Mouse (Mus musculus): Measurements from ENCODE around the gene B3galnt2.
"Not testable (repeated sequence)": the region's sequence is repeated elsewhere in the genome, so short reads cannot be mapped to it uniquely, and the experiment has no call there.

Gene B3galnt2

DNA sequence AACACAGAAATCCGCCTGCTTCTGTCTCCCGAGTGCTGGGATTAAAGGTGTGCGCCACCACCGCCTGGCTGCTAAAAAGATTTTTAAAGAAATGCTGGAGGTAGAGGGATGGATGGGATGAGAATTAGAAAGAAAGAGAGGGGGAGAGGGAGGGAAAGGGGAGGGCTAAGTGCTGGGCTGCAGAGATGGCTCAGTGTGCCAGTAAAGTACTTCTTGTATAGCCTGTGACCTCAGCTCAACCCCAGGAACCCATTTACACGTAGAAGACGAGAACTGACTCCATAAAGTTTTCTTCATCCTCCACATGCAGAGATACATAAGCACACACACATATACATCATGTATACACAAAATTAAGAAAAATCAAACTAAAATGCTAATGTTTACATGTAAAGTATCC lies 71.3 kb downstream of the B3galnt2 start:
- Histone ChIP-seq H3K36me3 (ENCODE audit: control insufficient read depth, insufficient read depth, low read length, poor library complexity, severe bottlenecking) (peaks cover 8% of the 10 kb centered on the region; the same call in 1 of the 2 replicates), H3K27me3 (ENCODE audit: control insufficient read depth, insufficient read depth, low read length, poor library complexity, severe bottlenecking) (no peaks in the 10 kb centered on the region)
- DNase-seq (ENCODE audit: low read depth, low spot score) = no peak

DNA sequence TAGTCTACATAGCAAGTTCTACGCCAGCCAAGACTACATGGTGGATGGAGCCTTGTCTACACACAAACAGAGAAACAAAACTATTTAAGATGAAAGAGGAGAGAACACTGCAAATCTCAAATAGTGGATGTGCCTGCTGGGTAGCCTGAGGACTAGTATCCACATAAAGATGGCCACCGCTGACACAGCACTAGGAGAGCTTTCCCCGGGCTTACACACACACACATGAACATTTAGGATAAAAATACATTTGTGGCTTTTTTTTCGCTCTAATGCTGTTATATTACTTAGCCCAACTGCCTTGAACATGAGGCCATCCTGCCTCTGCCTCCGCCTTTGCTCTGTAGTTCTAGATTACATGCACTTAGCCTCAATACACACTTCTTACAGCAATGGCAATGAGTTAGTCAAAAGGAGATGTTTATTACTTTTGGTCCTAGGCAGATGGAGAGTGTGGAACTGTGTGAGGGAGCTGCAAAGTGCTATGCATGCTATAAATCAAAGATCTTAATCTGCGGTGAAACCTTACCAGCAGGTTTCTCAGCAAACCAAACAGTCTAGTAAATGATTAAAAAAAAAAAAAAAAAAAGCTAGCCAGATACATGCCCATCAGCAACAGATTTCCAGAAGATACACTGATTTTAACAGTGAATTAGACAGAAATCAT lies 72.0 kb downstream of the B3galnt2 start:
- peaks cover 8% of the 10 kb centered on the region; the same call in 1 of the 2 replicates for H3K36me3 ChIP-seq (ENCODE audit: control insufficient read depth, insufficient read depth, low read length, poor library complexity, severe bottlenecking)
- DNase-seq (ENCODE audit: low read depth, low spot score) = no peak
- H3K27me3 ChIP-seq (ENCODE audit: control insufficient read depth, insufficient read depth, low read length, poor library complexity, severe bottlenecking) = no peaks in the 10 kb centered on the region

DNA sequence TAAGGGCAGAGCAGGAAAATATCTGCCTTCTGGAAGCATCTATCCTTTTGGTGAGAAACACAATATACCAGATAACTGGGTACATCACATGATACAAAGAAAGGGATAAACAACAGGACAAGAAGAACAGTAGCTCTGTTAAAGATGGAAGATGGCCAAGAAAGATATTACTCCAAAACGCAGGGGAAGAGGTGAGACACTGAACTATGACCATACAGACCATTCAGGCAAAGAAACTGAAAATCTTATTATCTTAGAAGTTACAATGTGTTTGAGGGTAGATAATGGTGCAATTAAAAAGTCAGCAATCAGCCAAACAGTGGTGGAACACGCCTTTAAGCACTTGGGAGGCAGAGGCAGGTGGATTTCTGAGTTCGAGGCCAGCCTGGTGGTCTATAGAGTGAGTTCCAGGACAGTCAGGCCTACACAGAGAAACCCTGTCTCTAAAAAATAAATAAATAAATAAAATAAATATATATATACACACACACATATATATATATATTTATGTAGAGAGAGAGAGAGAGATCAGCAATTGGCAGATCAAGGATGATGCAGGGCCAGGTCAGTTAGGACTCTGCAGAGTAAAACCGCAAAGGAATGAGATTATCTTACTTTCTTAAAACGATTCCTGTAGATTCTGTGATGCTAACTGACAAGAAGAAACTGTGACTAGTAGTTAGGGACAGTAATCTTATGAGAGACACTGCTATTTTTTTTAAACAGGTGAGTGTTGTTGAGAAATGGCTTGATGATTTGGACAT lies 79.2 kb downstream of the B3galnt2 start:
- no peak for DNase-seq (ENCODE audit: low read depth, low spot score)
- no peaks in the 10 kb centered on the region for H3K27me3 ChIP-seq (ENCODE audit: control insufficient read depth, insufficient read depth, low read length, poor library complexity, severe bottlenecking)
- H3K36me3 ChIP-seq (ENCODE audit: control insufficient read depth, insufficient read depth, low read length, poor library complexity, severe bottlenecking) = no peaks in the 10 kb centered on the region

DNA sequence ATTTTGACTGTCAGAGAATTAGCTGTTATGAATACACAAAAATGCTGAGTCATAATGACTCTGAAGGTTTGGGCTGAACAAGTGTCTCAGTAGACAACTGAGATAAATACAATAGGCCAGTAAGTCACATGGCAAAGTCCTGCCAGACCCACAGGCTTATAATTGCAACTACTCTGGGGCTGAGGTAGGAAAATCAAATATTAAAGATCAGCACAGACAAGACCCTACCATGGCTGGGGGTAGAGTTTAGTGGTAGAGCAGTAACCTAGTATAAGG lies 79.7 kb downstream of the B3galnt2 start:
- Histone ChIP-seq H3K36me3 (ENCODE audit: control insufficient read depth, insufficient read depth, low read length, poor library complexity, severe bottlenecking) (no peaks in the 10 kb centered on the region), H3K27me3 (ENCODE audit: control insufficient read depth, insufficient read depth, low read length, poor library complexity, severe bottlenecking) (no peaks in the 10 kb centered on the region)
- DNase-seq (ENCODE audit: low read depth, low spot score) = no peak

DNA sequence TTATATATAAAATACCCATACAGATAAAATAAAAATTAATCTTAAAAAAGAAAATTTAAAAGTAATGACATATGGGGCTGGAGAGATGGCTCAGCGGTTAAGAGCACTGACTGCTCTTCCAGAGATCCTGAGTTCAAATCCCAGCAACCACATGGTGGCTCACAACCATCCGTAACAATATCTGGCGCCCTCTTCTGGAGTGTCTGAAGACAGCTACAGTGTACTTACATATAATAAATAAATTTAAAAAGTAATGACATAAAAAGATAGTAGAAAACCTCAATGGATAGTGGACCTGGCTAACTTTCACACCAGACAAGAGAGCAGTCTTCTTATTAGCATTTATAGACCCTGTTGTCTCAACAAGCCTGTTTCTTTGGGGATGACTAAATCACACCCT lies 81.1 kb downstream of the B3galnt2 start:
- H3K27me3 ChIP-seq (ENCODE audit: control insufficient read depth, insufficient read depth, low read length, poor library complexity, severe bottlenecking); H3K36me3 ChIP-seq (ENCODE audit: control insufficient read depth, insufficient read depth, low read length, poor library complexity, severe bottlenecking); DNase-seq (ENCODE audit: low read depth, low spot score): not testable (repeated sequence)

DNA sequence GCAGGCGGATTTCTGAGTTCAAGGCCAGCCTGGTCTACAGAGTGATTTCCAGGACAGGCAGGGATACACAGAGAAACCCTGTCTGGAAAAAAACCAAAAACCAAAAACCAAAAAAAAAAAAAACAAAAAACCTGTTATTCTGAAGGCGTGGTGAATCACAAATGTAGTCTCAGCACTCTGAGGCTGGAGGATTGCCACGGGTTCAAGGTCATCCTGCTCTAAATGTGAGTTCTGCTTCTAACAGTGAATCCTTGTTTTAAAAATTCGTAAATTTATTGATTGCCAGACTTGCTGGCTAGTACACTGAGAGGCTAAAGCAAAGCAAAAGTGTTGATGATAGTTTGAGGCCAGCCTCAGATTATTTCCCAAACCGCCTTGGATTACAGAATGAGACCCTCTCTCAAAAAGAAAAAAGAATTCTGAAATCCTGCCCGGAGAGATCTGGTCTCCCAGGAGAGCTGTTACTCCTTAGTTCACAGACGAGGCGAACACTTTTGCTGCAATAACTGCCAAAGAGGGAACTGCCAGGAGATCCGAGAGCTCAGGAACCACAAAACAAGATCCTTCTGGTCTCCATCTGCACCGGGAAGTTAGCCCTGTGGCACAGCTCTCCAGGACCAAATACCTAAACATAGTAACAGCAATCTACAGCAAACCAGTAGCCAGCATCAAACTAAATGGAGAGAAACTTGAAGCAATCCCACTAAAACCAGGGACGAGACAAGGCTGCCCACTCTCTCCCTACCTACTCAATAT lies 81.8 kb downstream of the B3galnt2 start:
- no peaks in the 10 kb centered on the region for H3K27me3 ChIP-seq (ENCODE audit: control insufficient read depth, insufficient read depth, low read length, poor library complexity, severe bottlenecking)
- DNase-seq (ENCODE audit: low read depth, low spot score) = no peak
- no peaks in the 10 kb centered on the region for H3K36me3 ChIP-seq (ENCODE audit: control insufficient read depth, insufficient read depth, low read length, poor library complexity, severe bottlenecking)

DNA sequence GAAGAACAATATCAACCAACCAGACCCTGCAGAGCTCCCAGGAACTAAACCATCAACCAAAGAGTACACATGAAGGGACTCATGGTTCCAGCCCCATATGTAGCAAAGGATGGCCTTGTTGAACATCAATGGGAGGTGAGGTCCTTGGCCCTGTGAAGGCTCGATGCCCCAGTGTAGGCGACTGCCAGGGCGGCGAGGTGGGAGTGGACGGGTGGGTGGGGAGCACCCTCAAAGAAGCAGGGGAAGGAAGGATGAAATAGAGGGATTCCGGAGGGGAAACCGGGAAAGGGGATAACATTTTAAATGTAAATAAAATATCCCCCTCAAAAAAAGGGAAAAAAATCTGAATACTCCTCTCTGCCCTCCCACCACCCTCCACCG lies 84.6 kb downstream of the B3galnt2 start:
- H3K27me3 ChIP-seq (ENCODE audit: control insufficient read depth, insufficient read depth, low read length, poor library complexity, severe bottlenecking) = no peaks in the 10 kb centered on the region

DNA sequence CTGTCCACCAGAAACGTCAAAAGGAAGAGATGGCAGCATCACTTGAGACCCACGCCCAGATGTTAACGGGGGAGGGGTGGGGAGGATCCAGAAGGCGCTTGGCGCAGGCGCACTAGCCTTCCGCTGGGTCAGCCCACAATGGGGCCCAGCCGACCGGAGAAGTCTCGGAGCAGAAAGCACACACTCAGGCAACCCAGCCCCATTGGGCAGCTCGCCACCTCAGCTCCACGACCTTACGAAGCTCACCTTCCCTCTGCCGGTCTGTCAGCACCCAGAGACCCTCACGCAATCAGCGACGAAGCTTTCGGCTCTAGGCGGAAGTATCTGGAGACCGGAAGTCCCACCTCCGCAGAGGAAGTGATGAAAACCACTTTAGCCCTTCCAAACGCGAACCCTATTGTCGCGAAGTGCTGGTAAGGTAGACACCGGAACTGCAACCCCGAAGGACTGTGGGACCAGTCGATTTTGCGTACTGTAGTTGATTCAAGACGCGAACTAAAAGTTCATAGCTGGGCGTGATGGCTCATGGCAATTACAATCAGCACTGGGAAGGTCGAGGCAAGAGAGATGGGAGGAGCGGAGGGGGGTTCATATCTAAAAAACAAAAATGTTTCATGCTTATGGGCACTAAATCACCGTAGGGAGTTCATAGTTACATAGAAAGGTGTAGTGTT lies 85.2 kb downstream of the B3galnt2 start, which contains the start of gene Tbce:
Gene Tbce, minus strand, starts transcription at position 347 of the 674 bp plus-strand sequence.
- no peaks in the 10 kb centered on the region for H3K36me3 ChIP-seq (ENCODE audit: control insufficient read depth, insufficient read depth, low read length, poor library complexity, severe bottlenecking)
- H3K27me3 ChIP-seq (ENCODE audit: control insufficient read depth, insufficient read depth, low read length, poor library complexity, severe bottlenecking) = no peaks in the 10 kb centered on the region
- DNase-seq (ENCODE audit: low read depth, low spot score) = peak; percentile 94

More for the DNA sequence above, 84.6 kb downstream of the B3galnt2 start:
- H3K36me3 ChIP-seq (ENCODE audit: control insufficient read depth, insufficient read depth, low read length, poor library complexity, severe bottlenecking) = no peaks in the 10 kb centered on the region
- no peak for DNase-seq (ENCODE audit: low read depth, low spot score)

DNA sequence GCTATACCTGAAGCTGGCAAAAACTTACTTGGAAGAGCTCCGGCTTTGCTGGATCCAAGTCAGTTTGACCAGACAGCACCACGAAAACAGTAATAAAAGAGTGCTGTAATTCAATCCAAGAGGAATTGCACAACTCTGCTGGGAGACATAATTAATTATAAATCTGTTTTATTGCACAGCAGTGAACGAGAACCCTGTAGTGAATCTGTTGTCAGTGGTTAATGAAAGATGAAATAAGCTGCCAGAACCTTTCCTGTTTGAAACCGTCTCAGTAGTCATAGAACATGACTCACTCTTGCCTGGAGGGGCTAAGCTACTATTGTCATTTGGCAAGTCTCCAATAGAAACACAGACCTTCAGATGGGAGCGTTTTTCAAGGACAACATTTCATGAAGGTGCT lies 85.9 kb downstream of the B3galnt2 start:
- DNase-seq (ENCODE audit: low read depth, low spot score) = peak; percentile 21
- Histone ChIP-seq H3K36me3 (ENCODE audit: control insufficient read depth, insufficient read depth, low read length, poor library complexity, severe bottlenecking) (no peaks in the 10 kb centered on the region), H3K27me3 (ENCODE audit: control insufficient read depth, insufficient read depth, low read length, poor library complexity, severe bottlenecking) (no peaks in the 10 kb centered on the region)

DNA sequence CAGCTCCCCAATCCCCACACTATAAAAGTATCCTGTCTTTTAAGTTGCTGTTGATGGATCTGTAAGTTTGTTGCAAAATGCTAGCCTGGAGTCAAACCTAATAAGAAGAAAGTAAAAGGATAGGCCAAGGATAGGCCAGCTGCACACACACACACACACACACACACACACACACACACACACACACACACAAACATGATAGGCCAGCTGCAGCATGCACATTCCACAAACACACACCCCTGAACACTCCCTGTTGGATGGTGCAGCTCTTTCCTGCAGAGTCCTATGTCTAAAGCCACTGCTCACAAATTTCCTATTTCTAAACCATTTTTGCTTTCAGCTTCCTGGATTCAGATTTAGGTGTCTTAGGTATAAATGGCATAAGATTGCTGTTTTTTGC lies 89.6 kb downstream of the B3galnt2 start:
- H3K36me3 ChIP-seq (ENCODE audit: control insufficient read depth, insufficient read depth, low read length, poor library complexity, severe bottlenecking) = 0 out of 2 replicates have a peak, but pooled peaks cover 2% of the 10 kb centered on the region
- DNase-seq (ENCODE audit: low read depth, low spot score) = no peak
- no peaks in the 10 kb centered on the region for H3K27me3 ChIP-seq (ENCODE audit: control insufficient read depth, insufficient read depth, low read length, poor library complexity, severe bottlenecking)

DNA sequence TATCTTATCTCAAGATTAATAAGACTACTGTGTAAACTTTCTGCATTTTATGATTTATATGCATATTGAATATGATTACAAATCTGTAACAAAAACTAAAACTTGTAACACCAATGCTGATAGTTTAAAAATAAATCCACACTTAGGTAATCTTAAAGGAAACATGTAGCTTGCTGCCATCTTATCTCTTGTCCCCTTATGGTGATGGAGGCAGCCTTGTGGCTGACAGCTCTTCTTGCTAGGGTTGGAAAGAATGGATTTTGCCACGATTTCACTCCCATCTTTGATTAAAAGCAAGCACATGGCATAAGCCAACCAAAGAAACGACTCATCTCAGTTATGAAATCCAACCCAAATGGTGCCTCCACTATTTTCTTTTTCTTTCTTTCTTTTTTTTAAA lies 90.3 kb downstream of the B3galnt2 start:
- no peak for DNase-seq (ENCODE audit: low read depth, low spot score)
- Histone ChIP-seq H3K27me3 (ENCODE audit: control insufficient read depth, insufficient read depth, low read length, poor library complexity, severe bottlenecking) (no peaks in the 10 kb centered on the region), H3K36me3 (ENCODE audit: control insufficient read depth, insufficient read depth, low read length, poor library complexity, severe bottlenecking) (peaks cover 5% of the 10 kb centered on the region)

Data from splenic B cell, adult 2 months (primary cell).